7 mouse cellular contexts compared by ENCODE assay signal in genomic region chrX:42149557-42150345, GRCm38 (mm10). TPM values are rescaled to one million over a fixed set of nuclear protein-coding genes. Genes with fewer than 3 reads are reported as not detected.
DNase-seq lines count a peak whose midpoint lies in the region; ATAC-seq lines count a peak whose summit lies in the region.

No protein-coding gene starts in this region.

- H3K27me3 ChIP-seq in intestine, embryonic 16.5 days (replicated peaks; ENCODE audit: control insufficient read depth, insufficient read depth, low read length), result no peaks in the 10 kb centered on the region
- no peaks in the 10 kb centered on the region for H3K27me3 ChIP-seq in limb, embryonic 11.5 days (ENCODE audit: control insufficient read depth, insufficient read depth, low read length)
- no peaks in the 10 kb centered on the region for H3K27me3 ChIP-seq in midbrain, embryonic 15.5 days (replicated peaks)

- ATAC-seq in intestine, embryonic 16.5 days, result peak; percentile 9
- ATAC-seq in limb, embryonic 11.5 days (ENCODE audit: insufficient number of reproducible peaks, low FRiP score, low TSS enrichment, low read depth), result peak; percentile 54
- peak; percentile 60 for ATAC-seq in midbrain, embryonic 15.5 days (replicated peaks)

- no peaks in the 10 kb centered on the region for H3K9me3 ChIP-seq in intestine, embryonic 16.5 days (ENCODE audit: control insufficient read depth, low read length)
- H3K9me3 ChIP-seq in limb, embryonic 11.5 days (ENCODE audit: control insufficient read depth, low read length), result no peaks in the 10 kb centered on the region
- H3K9me3 ChIP-seq in midbrain, embryonic 15.5 days, result no peaks in the 10 kb centered on the region

- H3K4me1 ChIP-seq in intestine, embryonic 16.5 days (ENCODE audit: control insufficient read depth, insufficient read depth, low read length), result no peaks in the 10 kb centered on the region
- H3K4me1 ChIP-seq in limb, embryonic 11.5 days (ENCODE audit: control insufficient read depth, insufficient read depth, low read length), result no peaks in the 10 kb centered on the region
- H3K4me1 ChIP-seq in midbrain, embryonic 15.5 days, result peaks cover 3% of the 10 kb centered on the region; the same call in 1 of the 2 replicates

- peak overlapping the region; percentile 62 for H3K4me3 ChIP-seq in intestine, embryonic 16.5 days (ENCODE audit: low read length)
- H3K4me3 ChIP-seq in limb, embryonic 11.5 days (ENCODE audit: low read depth, low read length), result peak overlapping the region; percentile 51
- H3K4me3 ChIP-seq in midbrain, embryonic 15.5 days, result peak overlapping the region; percentile 55

- peak; percentile 49 to 59 for DNase-seq in adrenal gland, adult 18-20 months (ENCODE audit: low spot score in 2 of 2)
- DNase-seq in embryo, embryonic 10 days (ENCODE audit: low spot score), result peak; percentile 20
- DNase-seq in gastrocnemius, postnatal 25 days, result peak; percentile 64
- peak; percentile 62 for DNase-seq in limb, embryonic 11.5 days (ENCODE audit: low spot score)
- peak; percentile 21 to 62 for DNase-seq in spleen, adult 18-20 months

- H3K27ac ChIP-seq in intestine, embryonic 16.5 days (ENCODE audit: low read length), result peak overlapping the region; percentile 99
- peak overlapping the region; percentile 99 for H3K27ac ChIP-seq in limb, embryonic 11.5 days (replicated peaks; ENCODE audit: low read depth, low read length)
- H3K27ac ChIP-seq in midbrain, embryonic 15.5 days, result peak overlapping the region; percentile 99

- no peaks in the 10 kb centered on the region for H3K36me3 ChIP-seq in intestine, embryonic 16.5 days (ENCODE audit: control insufficient read depth, insufficient read depth, low read length)
- no peaks in the 10 kb centered on the region for H3K36me3 ChIP-seq in limb, embryonic 11.5 days (ENCODE audit: control insufficient read depth, insufficient read depth, low read length)
- H3K36me3 ChIP-seq in midbrain, embryonic 15.5 days (replicated peaks), result no peaks in the 10 kb centered on the region

- peak overlapping the region; percentile 46; the same call in 1 of the 2 replicates for H3K4me2 ChIP-seq in intestine, embryonic 16.5 days (ENCODE audit: low read depth, low read length)
- H3K4me2 ChIP-seq in limb, embryonic 11.5 days (ENCODE audit: low read depth, severe bottlenecking), result peak overlapping the region; percentile 46
- peak overlapping the region; percentile 49 for H3K4me2 ChIP-seq in midbrain, embryonic 15.5 days

- 12% methylated on average over 41 of the region's 71 CpGs for WGBS in intestine, embryonic 16.5 days
- 16% methylated on average over 52 of the region's 71 CpGs for WGBS in limb, embryonic 11.5 days
- 36% methylated on average over 49 of the region's 71 CpGs for WGBS in midbrain, embryonic 15.5 days

- peak overlapping the region; percentile 92 for H3K9ac ChIP-seq in intestine, embryonic 16.5 days (ENCODE audit: low read depth, low read length)
- peak overlapping the region; percentile 96 for H3K9ac ChIP-seq in limb, embryonic 11.5 days (ENCODE audit: low read length)
- peak overlapping the region; percentile 78 for H3K9ac ChIP-seq in midbrain, embryonic 15.5 days

RNA-seq across cellular contexts. Expression of gene Stag2, which starts 0.6 kb away (rescaled TPM):
- 10 to 100 TPM; 65.4 to 69.7 TPM for total RNA-seq in adrenal gland, adult 18-20 months (2021)
- total RNA-seq in gastrocnemius, postnatal 25 days (2021), result 10 to 100 TPM; 49.8 to 49.9 TPM
- 23.0 and 25.7 TPM in 2 replicates for polyA plus RNA-seq in intestine, embryonic 16.5 days (2015; fragmentation: Nextera tagmentation; extraction: Ambion mirVana)
- polyA plus RNA-seq in limb, embryonic 11.5 days (2014; fragmentation: Nextera tagmentation; extraction: Ambion mirVana), result 58.7 and 68.8 TPM in 2 replicates
- polyA plus RNA-seq in midbrain, embryonic 15.5 days (2015; fragmentation: Nextera tagmentation; extraction: Ambion mirVana), result 18.2 and 18.7 TPM in 2 replicates

Comparison
In these comparisons a context has a peak if more than half of its experiments do, and no peak if none do; other contexts are left out.
1. Peak in every context shown above with its lines: DNase-seq, ATAC-seq, H3K4me3 ChIP-seq and H3K27ac ChIP-seq.
2. ATAC-seq: peak in every context shown above with its lines; median percentile 60 in midbrain, embryonic 15.5 days; 54 in limb, embryonic 11.5 days; 9 in intestine, embryonic 16.5 days.